Comparison of ENCODE assay signal across 9 mouse cellular contexts in genomic region chr16:44559330-44559695, GRCm38 (mm10). TPM values are rescaled to one million over a fixed set of nuclear protein-coding genes. Genes with fewer than 3 reads are reported as not detected.
DNase-seq lines count a peak whose midpoint lies in the region; ATAC-seq and TF ChIP-seq lines count a peak whose summit lies in the region.
"Had no signal": no experiment of that assay in that cellular context is flagged by ENCODE, and none has a peak within 500 bp of the region (broad histone marks: within the 10 kb centered on the region; RNA-seq: fewer than 3 reads in every experiment).

No protein-coding gene starts in this region.

- H3K4me2 ChIP-seq in forebrain, embryonic 11.5 days (ENCODE audit: low read depth, low read length, severe bottlenecking): peak overlapping the region; percentile 69; the same call in 1 of the 2 replicates
- H3K4me2 ChIP-seq in hindbrain, embryonic 16.5 days (ENCODE audit: low read length): peak overlapping the region; percentile 98
- peak overlapping the region; percentile 70 for H3K4me2 ChIP-seq in neural tube, embryonic 12.5 days (replicated peaks)

- H3K4me1 ChIP-seq in forebrain, embryonic 11.5 days (replicated peaks; ENCODE audit: control insufficient read depth, insufficient read depth, low read length): peaks cover 16% of the 10 kb centered on the region
- peaks cover 4% of the 10 kb centered on the region for H3K4me1 ChIP-seq in hindbrain, embryonic 16.5 days (ENCODE audit: control insufficient read depth, insufficient read depth, low read depth, low read length)
- peaks cover 32% of the 10 kb centered on the region for H3K4me1 ChIP-seq in neural tube, embryonic 12.5 days

- no peaks in the 10 kb centered on the region for H3K36me3 ChIP-seq in forebrain, embryonic 11.5 days (ENCODE audit: control insufficient read depth, insufficient read depth, low read length)
- no peaks in the 10 kb centered on the region for H3K36me3 ChIP-seq in hindbrain, embryonic 16.5 days (ENCODE audit: control insufficient read depth, insufficient read depth, low read length)
- H3K36me3 ChIP-seq in neural tube, embryonic 12.5 days: no peaks in the 10 kb centered on the region

- TF ChIP-seq CTCF in left cerebral cortex, adult 2 months (IDR thresholded peaks at IDR 0.05): no peak

- 0 out of 2 replicates have a peak overlapping the region, but pooled peaks have one; percentile 14 for H3K9ac ChIP-seq in forebrain, embryonic 11.5 days (ENCODE audit: low read length)
- no peak overlapping the region for H3K9ac ChIP-seq in hindbrain, embryonic 16.5 days (ENCODE audit: low read depth, low read length)
- no peak overlapping the region for H3K9ac ChIP-seq in neural tube, embryonic 12.5 days

- DNase-seq in left cerebral cortex, adult 2 months (ENCODE audit: extremely low spot score in 1 of 2, low spot score in 2 of 2): no peak
- DNase-seq in left cerebral cortex, adult 11 months (ENCODE audit: low spot score): no peak
- DNase-seq in forebrain, embryonic 11.5 days (ENCODE audit: low spot score): no peak
- DNase-seq in thymus, postnatal 4 days: no peak
- no peak for DNase-seq in spleen, postnatal 10 days (ENCODE audit: low spot score in 2 of 2)
- no peak for DNase-seq in right cerebral cortex, postnatal 4 days

- H3K9me3 ChIP-seq in forebrain, embryonic 11.5 days (ENCODE audit: control insufficient read depth, low read length): no peaks in the 10 kb centered on the region
- no peaks in the 10 kb centered on the region for H3K9me3 ChIP-seq in hindbrain, embryonic 16.5 days (ENCODE audit: control insufficient read depth, low read length)
- H3K9me3 ChIP-seq in neural tube, embryonic 12.5 days: no peaks in the 10 kb centered on the region

- H3K27ac ChIP-seq in left cerebral cortex, adult 2 months: peak overlapping the region; percentile 94
- H3K27ac ChIP-seq in forebrain, embryonic 11.5 days (ENCODE audit: low read depth, low read length): no peak overlapping the region
- H3K27ac ChIP-seq in hindbrain, embryonic 16.5 days (ENCODE audit: low read depth, low read length): no peak overlapping the region
- no peak overlapping the region for H3K27ac ChIP-seq in neural tube, embryonic 12.5 days

- WGBS in forebrain, embryonic 11.5 days: 5% methylated on average over 5 of the region's 5 CpGs
- 8% methylated on average over 5 of the region's 5 CpGs for WGBS in hindbrain, embryonic 16.5 days
- 3% methylated on average over 5 of the region's 5 CpGs for WGBS in neural tube, embryonic 12.5 days

- 0 out of 2 replicates have a peak, but pooled peaks have one; percentile 19 for ATAC-seq in forebrain, embryonic 11.5 days (replicated peaks; ENCODE audit: low FRiP score)
- ATAC-seq in hindbrain, embryonic 16.5 days: no peak
- no peak for ATAC-seq in neural tube, embryonic 12.5 days (ENCODE audit: low FRiP score, low read depth)

- H3K4me3 ChIP-seq in left cerebral cortex, adult 2 months: peak overlapping the region; percentile 66; the same call in 1 of the 2 replicates
- H3K4me3 ChIP-seq in forebrain, embryonic 11.5 days (ENCODE audit: low read depth, low read length): peak overlapping the region; percentile 95; the same call in 1 of the 2 replicates
- H3K4me3 ChIP-seq in hindbrain, embryonic 16.5 days (ENCODE audit: low read length): peak overlapping the region; percentile 65
- peak overlapping the region; percentile 88 for H3K4me3 ChIP-seq in neural tube, embryonic 12.5 days

- intact Hi-C loops in left cerebral cortex, adult 2 months (cut with DNase I): loop anchor here (2.0 to 5.0 kb wide), 3 partner anchors 29 to 75 kb away; no protein-coding TSS in a partner anchor

- no peaks in the 10 kb centered on the region; the same call in 1 of the 2 replicates for H3K27me3 ChIP-seq in forebrain, embryonic 11.5 days (ENCODE audit: control insufficient read depth, insufficient read depth, low read length)
- no peaks in the 10 kb centered on the region for H3K27me3 ChIP-seq in hindbrain, embryonic 16.5 days (replicated peaks; ENCODE audit: control insufficient read depth, insufficient read depth, low read length)
- H3K27me3 ChIP-seq in neural tube, embryonic 12.5 days (replicated peaks): no peaks in the 10 kb centered on the region

RNA-seq across cellular contexts. Expression of gene Boc, which starts 0.6 kb away (rescaled TPM):
- total RNA-seq in left cerebral cortex, adult 2 months (2021): 10 to 100 TPM; 18.7 to 20.0 TPM
- 35.6 and 35.9 TPM in 2 replicates for polyA plus RNA-seq in forebrain, embryonic 11.5 days (2014; fragmentation: Nextera tagmentation; extraction: Ambion mirVana)
- polyA plus RNA-seq in hindbrain, embryonic 16.5 days (2015; fragmentation: Nextera tagmentation; extraction: Ambion mirVana): 12.1 and 16.4 TPM in 2 replicates
- 32.1 and 34.3 TPM in 2 replicates for polyA plus RNA-seq in neural tube, embryonic 12.5 days (2016; fragmentation: Nextera tagmentation; extraction: Ambion mirVana)
- total RNA-seq: common myeloid progenitor, adult 5-6 weeks had no signal
